ENCODE assay signal across 10 mouse cellular contexts in the genomic region with DNA sequence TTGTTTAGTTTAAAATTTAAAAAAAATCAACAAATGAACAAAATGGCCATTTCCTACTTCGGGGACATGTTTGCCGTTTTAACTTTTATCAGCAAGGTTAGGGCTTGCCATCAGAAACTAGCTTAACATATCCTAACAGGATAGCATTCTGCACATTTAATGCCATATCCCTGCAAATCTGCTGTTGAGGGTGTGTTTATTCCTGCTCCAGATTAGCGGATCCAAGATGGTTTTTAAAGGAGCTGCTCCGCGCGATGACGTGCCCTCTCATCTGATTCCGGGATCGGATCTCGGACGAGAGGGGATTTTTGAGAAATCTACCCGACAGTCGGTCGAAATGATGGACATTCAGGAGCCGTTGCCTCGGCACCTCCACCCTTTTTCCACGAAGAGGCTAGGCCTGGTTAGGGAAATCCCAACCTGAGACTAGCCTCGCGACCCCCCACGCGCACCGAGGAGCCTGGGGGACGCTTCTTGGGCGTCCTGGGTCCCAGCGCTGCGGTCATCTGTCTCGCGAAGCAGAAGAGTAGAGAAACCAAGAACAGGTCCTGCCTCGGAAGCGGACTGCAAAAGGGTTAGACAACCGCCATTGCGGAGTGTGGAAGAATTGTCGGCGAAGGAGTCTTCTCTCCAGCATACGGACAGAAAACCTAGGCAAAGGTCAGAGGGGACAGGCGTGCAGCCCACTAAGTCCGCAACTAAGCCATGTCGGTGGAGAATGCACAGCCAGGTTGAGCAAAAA. TPM values are rescaled to one million over a fixed set of nuclear protein-coding genes. Genes with fewer than 3 reads are reported as not detected.
DNase-seq lines count a peak whose midpoint lies in the region; ATAC-seq and TF ChIP-seq lines count a peak whose summit lies in the region.
"Had no signal": no experiment of that assay in that cellular context is flagged by ENCODE, and none has a peak within 500 bp of the region (broad histone marks: within the 10 kb centered on the region; RNA-seq: fewer than 3 reads in every experiment).

No protein-coding gene starts in this region.

- TF ChIP-seq CTCF in heart, adult 2 months (IDR thresholded peaks at IDR 0.05): no peak

- intact Hi-C loops in heart, adult 2 months (cut with DNase I): loop anchor here (10.0 kb wide), 1 partner anchor 407 kb away; no protein-coding TSS in a partner anchor
- intact Hi-C loops in left cerebral cortex, postnatal 36 days (cut with DNase I): loop anchor here (5.0 to 10.0 kb wide), 3 partner anchors 355 to 703 kb away; no protein-coding TSS in a partner anchor

- H3K27ac ChIP-seq in heart, embryonic 13.5 days (replicated peaks): no peak overlapping the region
- H3K27ac ChIP-seq in heart, adult 2 months: no peak overlapping the region
- H3K27ac ChIP-seq in ES-E14 (ENCODE audit: insufficient read depth, low read depth, low read length, poor library complexity, severe bottlenecking): no peak overlapping the region
- peak overlapping the region; percentile 90 for H3K27ac ChIP-seq in forebrain, embryonic 15.5 days (replicated peaks)
- H3K27ac ChIP-seq in midbrain, embryonic 10.5 days (replicated peaks): peak overlapping the region; percentile 93

- WGBS in heart, embryonic 13.5 days: 2% methylated on average over 38 of the region's 38 CpGs
- WGBS in heart, adult 2 months: 4% methylated on average over 38 of the region's 38 CpGs
- WGBS in forebrain, embryonic 15.5 days: 1% methylated on average over 38 of the region's 38 CpGs
- 1% methylated on average over 38 of the region's 38 CpGs for WGBS in midbrain, embryonic 10.5 days

- peak overlapping the region; percentile 44 for H3K4me3 ChIP-seq in heart, embryonic 13.5 days
- H3K4me3 ChIP-seq in heart, adult 2 months: no peak overlapping the region
- H3K4me3 ChIP-seq in ES-E14 (ENCODE audit: insufficient read depth in 1 of 2, low read depth in 1 of 2, low read length in 2 of 2, poor library complexity in 1 of 2, severe bottlenecking in 1 of 2): peak overlapping the region; percentile 56 to 75
- peak overlapping the region; percentile 41 for H3K4me3 ChIP-seq in forebrain, embryonic 15.5 days
- peak overlapping the region; percentile 61 for H3K4me3 ChIP-seq in midbrain, embryonic 10.5 days
- H3K4me3 ChIP-seq: erythroblast, embryonic 14.5 days had no signal

- no peak for ATAC-seq in heart, embryonic 13.5 days (ENCODE audit: extremely low read depth, insufficient number of reproducible peaks, low FRiP score, low TSS enrichment)
- no peak for ATAC-seq in forebrain, embryonic 15.5 days (replicated peaks)

- TF ChIP-seq POLR2A in heart, adult 2 months (IDR thresholded peaks at IDR 0.05; ENCODE audit: insufficient read depth, low read depth, low read length): no peak

- H3K4me1 ChIP-seq in heart, embryonic 13.5 days: peaks cover 14% of the 10 kb centered on the region
- no peaks in the 10 kb centered on the region for H3K4me1 ChIP-seq in heart, adult 2 months (ENCODE audit: control insufficient read depth, insufficient read depth, low read length)
- H3K4me1 ChIP-seq in ES-E14 (ENCODE audit: control insufficient read depth in 2 of 2, insufficient read depth in 2 of 2, low read length in 2 of 2, poor library complexity in 1 of 2): peaks cover 9% of the 10 kb centered on the region in 2 experiments
- peaks cover 75% of the 10 kb centered on the region for H3K4me1 ChIP-seq in forebrain, embryonic 15.5 days
- H3K4me1 ChIP-seq in midbrain, embryonic 10.5 days: peaks cover 100% of the 10 kb centered on the region

- H3K36me3 ChIP-seq in heart, embryonic 13.5 days: no peaks in the 10 kb centered on the region
- no peaks in the 10 kb centered on the region for H3K36me3 ChIP-seq in heart, adult 2 months (ENCODE audit: control insufficient read depth, insufficient read depth, low read length)
- H3K36me3 ChIP-seq in ES-E14 (ENCODE audit: control insufficient read depth, insufficient read depth, low read length, poor library complexity, severe bottlenecking): no peaks in the 10 kb centered on the region
- no peaks in the 10 kb centered on the region for H3K36me3 ChIP-seq in forebrain, embryonic 15.5 days
- no peaks in the 10 kb centered on the region for H3K36me3 ChIP-seq in midbrain, embryonic 10.5 days

- H3K9me3 ChIP-seq in heart, embryonic 13.5 days: no peaks in the 10 kb centered on the region
- no peaks in the 10 kb centered on the region for H3K9me3 ChIP-seq in ES-E14 (ENCODE audit: control insufficient read depth, insufficient read depth, low read depth, low read length)
- H3K9me3 ChIP-seq in forebrain, embryonic 15.5 days: no peaks in the 10 kb centered on the region
- H3K9me3 ChIP-seq in midbrain, embryonic 10.5 days (replicated peaks): no peaks in the 10 kb centered on the region

- peaks cover 100% of the 10 kb centered on the region for H3K27me3 ChIP-seq in heart, embryonic 13.5 days (replicated peaks)
- peaks cover 23% of the 10 kb centered on the region for H3K27me3 ChIP-seq in heart, adult 2 months (ENCODE audit: control insufficient read depth, insufficient read depth, low read length)
- H3K27me3 ChIP-seq in forebrain, embryonic 15.5 days: no peaks in the 10 kb centered on the region
- H3K27me3 ChIP-seq in midbrain, embryonic 10.5 days (ENCODE audit: low read depth, poor library complexity, severe bottlenecking): peaks cover 79% of the 10 kb centered on the region

- no peak overlapping the region for H3K9ac ChIP-seq in heart, embryonic 13.5 days
- no peak overlapping the region for H3K9ac ChIP-seq in heart, adult 2 months (ENCODE audit: low read depth, low read length)
- H3K9ac ChIP-seq in ES-E14 (ENCODE audit: insufficient read depth, low read depth, low read length, poor library complexity, severe bottlenecking): peak overlapping the region; percentile 73
- H3K9ac ChIP-seq in forebrain, embryonic 15.5 days (replicated peaks): peak overlapping the region; percentile 61

- no peaks in the 10 kb centered on the region for H3K79me2 ChIP-seq in heart, adult 2 months (replicated peaks; ENCODE audit: control insufficient read depth, insufficient read depth, low read length)

- peak overlapping the region; percentile 67 for H3K4me2 ChIP-seq in heart, embryonic 13.5 days
- H3K4me2 ChIP-seq in forebrain, embryonic 15.5 days (replicated peaks): peak overlapping the region; percentile 72

- no peak for DNase-seq in heart, adult 2 months
- DNase-seq in ES-E14 (ENCODE audit: low read depth, low spot score): no peak
- no peak for DNase-seq in midbrain, embryonic 10.5 days (ENCODE audit: low spot score)
- DNase-seq in cerebellum, adult 11 months: no peak
- DNase-seq in left cerebral cortex, postnatal 36 days (ENCODE audit: low spot score in 2 of 2): no peak
- DNase-seq in cerebellum, postnatal 4 days (ENCODE audit: low spot score in 2 of 2): no peak
- DNase-seq: adrenal gland, adult 8-10 months had no signal

- in situ Hi-C loops in ES-E14 (cut with MboI; ENCODE audit: low sequenced_read_pairs in 2 of 2, unreplicated experiment in 2 of 2): no loop called here

- TF ChIP-seq EP300 in heart, adult 2 months (IDR thresholded peaks at IDR 0.05; ENCODE audit: insufficient read depth, low read depth, low read length): no peak

TF ChIP-seq in ES-E14, 5 proteins besides CTCF, POLR2A, EP300 and RAD21:
- no peak for TF ChIP-seq ZNF384 (IDR thresholded peaks at IDR 0.05; ENCODE audit: low read depth, low read length)
- no peak for TF ChIP-seq ZC3H11A (IDR thresholded peaks at IDR 0.05; ENCODE audit: borderline replicate concordance, low read depth, low read length)
- TF ChIP-seq HCFC1 (IDR thresholded peaks at IDR 0.05; ENCODE audit: borderline replicate concordance, insufficient read depth, low read length): no peak
- no peak for TF ChIP-seq CHD2 (IDR thresholded peaks at IDR 0.05; ENCODE audit: low read depth, low read length)
- TF ChIP-seq MAFK (IDR thresholded peaks at IDR 0.05; ENCODE audit: insufficient read depth, low read depth, low read length): no peak

RNA-seq across cellular contexts. Expression of a gene that starts 8.3 kb away (rescaled TPM):
- polyA plus RNA-seq in heart, embryonic 13.5 days (2015; fragmentation: Nextera tagmentation; extraction: Ambion mirVana): 0.29 and 0.33 TPM in 2 replicates
- not detected for total RNA-seq in heart, adult 2 months (2021)
- polyA plus RNA-seq in heart, adult 2 months (2012; rRNA removed): 0.66 TPM in 1 of 2 replicates, not detected in the other
- total RNA-seq in ES-E14 (2012; rRNA removed): 175 and 179 TPM in 2 replicates
- 39.7 and 42.3 TPM in 2 replicates for polyA plus RNA-seq in forebrain, embryonic 15.5 days (2015; fragmentation: Nextera tagmentation; extraction: Ambion mirVana)
- 28.8 and 31.9 TPM in 2 replicates for polyA plus RNA-seq in midbrain, embryonic 10.5 days (2016; fragmentation: Nextera tagmentation; extraction: Ambion mirVana)
- 10 to 100 TPM; 39.9 to 44.4 TPM for total RNA-seq in left cerebral cortex, postnatal 36 days (2021)
- polyA plus RNA-seq: erythroblast, embryonic 14.5 days had no signal

Comparison
In these comparisons a context has a peak if more than half of its experiments do, and no peak if none do; other contexts are left out.
1. H3K27ac ChIP-seq: peak in forebrain, embryonic 15.5 days (single experiment) and midbrain, embryonic 10.5 days (single experiment); none in heart, embryonic 13.5 days (single experiment), heart, adult 2 months (single experiment) and ES-E14 (single experiment).
2. H3K9ac ChIP-seq: peak in ES-E14 (single experiment) and forebrain, embryonic 15.5 days (single experiment); none in heart, embryonic 13.5 days (single experiment) and heart, adult 2 months (single experiment).
3. RNA of a gene that starts 8.3 kb away (polyA plus RNA-seq): 39.7 to 42.3 TPM in forebrain, embryonic 15.5 days and 28.8 to 31.9 TPM in midbrain, embryonic 10.5 days; 0.66 TPM in heart, adult 2 months and 0.29 to 0.33 TPM in heart, embryonic 13.5 days; every median in the first group is over 10 times any median in the second.